Mouse (Mus musculus) macrophage (primary cell): Measurements from ENCODE around the gene Hdac9. TPM values are rescaled to one million over a fixed set of nuclear protein-coding genes. Genes with fewer than 3 reads are reported as not detected.
"Not testable (repeated sequence)": the region's sequence is repeated elsewhere in the genome, so short reads cannot be mapped to it uniquely, and the experiment has no call there.

Experiments used
- H3K27ac ChIP-seq: fragments of 350-480 bp; formaldehyde crosslinking; 2 replicates; pipeline ENCODE4 v1.9.0; 2021
- H3K36me3 ChIP-seq: fragments of 350-480 bp; formaldehyde crosslinking; 2 replicates; pipeline ENCODE4 v1.9.0; 2021; ENCODE audit errors: inconsistent target
- H3K4me3 ChIP-seq: fragments of 350-480 bp; formaldehyde crosslinking; 2 replicates; pipeline ENCODE4 v1.9.0; 2021; ENCODE audit errors: inconsistent target
- H3K79me2 ChIP-seq: fragments of 350-480 bp; formaldehyde crosslinking; 2 replicates; pipeline ENCODE4 v1.9.0; 2021; ENCODE audit errors: inconsistent target
- WGBS: methylation state at CpG from one replicate; pipeline ENCODE4 v1.1.7; 2026; ENCODE audit warnings: inconsistent platforms; ENCODE audit not compliant: missing documents; 5-methylcytosine and 5-hydroxymethylcytosine counted together
- polyA plus RNA-seq: library from polyadenylated mRNA; stranded (reverse); fragments of 250-400 nt; gene quantifications from 3 replicates; pipeline ENCODE4 v1.2.4, GENCODE M21; 2018; ENCODE audit warnings: inconsistent platforms

Hdac9 gene
- polyA plus RNA-seq, 1 experiment from 2014 or later: 2.4 TPM

DNA sequence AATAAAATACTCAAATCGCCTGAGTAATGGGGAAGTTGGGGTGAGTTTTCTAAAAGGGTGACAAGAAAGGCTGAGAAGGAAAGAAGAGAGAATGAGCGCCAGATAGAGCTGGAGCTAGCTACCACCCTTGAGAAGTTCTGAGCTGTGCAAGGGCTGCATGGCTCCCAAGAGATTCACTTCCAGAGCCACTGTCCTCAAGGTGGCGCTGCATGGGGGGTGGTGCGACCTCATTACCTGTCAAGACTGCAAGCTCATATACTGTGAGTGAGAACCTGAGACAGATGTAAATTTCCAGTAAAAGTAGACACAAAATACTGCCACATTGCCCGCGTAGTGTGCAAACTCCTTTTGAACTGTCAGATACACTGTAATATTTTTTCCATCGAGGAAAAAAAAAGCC is 865.8 kb downstream of the Hdac9 start:
- WGBS: 67% methylated on average over 7 of the region's 7 CpGs
- Histone ChIP-seq H3K4me3 (no peak overlapping the region), H3K36me3 (no peaks in the 10 kb centered on the region), H3K79me2 (no peaks in the 10 kb centered on the region), H3K27ac (no peak overlapping the region)

DNA sequence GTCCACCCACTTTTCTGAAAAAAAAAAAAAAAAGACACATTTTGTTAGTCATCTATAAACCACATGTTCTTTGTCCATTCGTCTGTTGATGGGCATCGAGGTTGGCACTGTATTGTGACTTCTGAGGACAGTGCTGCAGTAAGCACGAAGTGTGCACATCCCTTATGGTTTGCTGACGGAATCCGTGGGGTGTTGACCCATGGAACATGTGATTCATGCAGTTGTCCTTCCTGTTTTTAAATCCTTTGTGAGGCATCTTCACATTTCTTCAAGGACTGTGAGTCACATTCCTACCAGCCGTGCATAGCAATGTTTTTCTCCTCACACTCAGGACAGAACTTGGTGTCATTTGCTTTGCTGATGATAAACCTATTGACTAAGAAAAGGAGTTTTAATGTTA is 875.9 kb downstream of the Hdac9 start:
- H3K4me3 ChIP-seq: no peak overlapping the region
- no peak overlapping the region for H3K27ac ChIP-seq
- 73% methylated on average over 6 of the region's 6 CpGs for WGBS
- no peaks in the 10 kb centered on the region for H3K79me2 ChIP-seq
- no peaks in the 10 kb centered on the region for H3K36me3 ChIP-seq

- Histone ChIP-seq H3K36me3 (no peaks in the 10 kb centered on the region), H3K79me2 (no peaks in the 10 kb centered on the region), H3K4me3 (no peak overlapping the region), H3K27ac (no peak overlapping the region)
- WGBS: 84% methylated on average over 7 of the region's 7 CpGs
Measured at GRCm38 (mm10) chr12:34040061-34040460, 876.8 kb downstream of the Hdac9 start.

GRCm38 (mm10) chr12:34009796-34010195 is 907.1 kb downstream of the Hdac9 start:
- H3K4me3 ChIP-seq, H3K79me2 ChIP-seq, H3K27ac ChIP-seq, H3K36me3 ChIP-seq: not testable (repeated sequence)
- WGBS: 93% methylated on average over 1 of the region's 1 CpGs

Other genes starting within 250 kb of the Hdac9 start
- gene Prps1l1, start 67.7 kb upstream of the Hdac9 start, polyA plus RNA-seq: not detected in 3 replicates
- 39.4 to 55.8 TPM (median 52.3 TPM) in 3 replicates for gene Snx13, start 130.1 kb upstream of the Hdac9 start, polyA plus RNA-seq